Mouse (Mus musculus) heart, postnatal 0 days (tissue): ENCODE data around the gene Ccl17.

ENCODE experiments used
- CTCF ChIP-seq: IDR thresholded peaks from 2 replicates; pipeline ENCODE4 v1.5.1; 2016; ENCODE audit warnings: antibody characterized with exemption, control low read depth, low read depth
- EP300 ChIP-seq: IDR thresholded peaks from 2 replicates; pipeline ENCODE4 v1.6.1; 2016; ENCODE audit warnings: antibody characterized with exemption, low read depth

GRCm38 (mm10) chr8:94812645-94813098, 2.4 kb downstream of the Ccl17 start:
- peak; percentile 69 for TF ChIP-seq CTCF
- no peak for TF ChIP-seq EP300
